Mouse (Mus musculus): ENCODE measurements at regions not wholly inside any gene's neighbourhood (a gene's known extent, or its start where the extent isn't known, plus 50 kb on each side); places are given as distances from the start of the nearest gene placed in this dataset.
A peak's percentile ranks its signal among the peaks of the same experiment; 100 is the strongest.

- no peak for TF ChIP-seq CTCF (IDR thresholded peaks at IDR 0.05; ENCODE audit: low read depth)
- Histone ChIP-seq H3K4me3 (ENCODE audit: low read depth, low read length) (no peak overlapping the region), H3K27ac (ENCODE audit: low read depth) (no peak overlapping the region), H3K9me3 (ENCODE audit: low read depth, low read length) (no peaks in the 10 kb centered on the region), H3K36me3 (ENCODE audit: insufficient read depth) (no peaks in the 10 kb centered on the region), H3K9ac (no peak overlapping the region), H3K4me2 (no peak overlapping the region), H3K27me3 (ENCODE audit: insufficient read depth, low read length) (no peaks in the 10 kb centered on the region), H3K4me1 (ENCODE audit: insufficient read depth) (no peaks in the 10 kb centered on the region)
- DNase-seq (peak; percentile 48), ATAC-seq (ENCODE audit: insufficient read depth) (no peak)
- WGBS = 48% methylated on average over 4 of the region's 4 CpGs
Measured at GRCm38 (mm10) chr4:64546386-64546785, 499.6 kb upstream of the Tnc start.

- no peak overlapping the region for H3K4me3 ChIP-seq (ENCODE audit: low read depth, low read length)
- 88% methylated on average over 1 of the region's 1 CpGs for WGBS
Measured at GRCm38 (mm10) chr4:64562511-64562910, 515.7 kb upstream of the Tnc start.

GRCm38 (mm10) chr4:64563996-64564395 lies 517.2 kb upstream of the Tnc start:
- 70% methylated on average over 3 of the region's 3 CpGs for WGBS
- no peak for TF ChIP-seq CTCF (IDR thresholded peaks at IDR 0.05; ENCODE audit: low read depth)
- ATAC-seq (ENCODE audit: insufficient read depth) = no peak

More at GRCm38 (mm10) chr4:64562511-64562910, 515.7 kb upstream of the Tnc start:
- no peak overlapping the region for H3K4me2 ChIP-seq
- TF ChIP-seq CTCF (IDR thresholded peaks at IDR 0.05; ENCODE audit: low read depth) = no peak
- no peaks in the 10 kb centered on the region for H3K27me3 ChIP-seq (ENCODE audit: insufficient read depth, low read length)
- no peaks in the 10 kb centered on the region for H3K9me3 ChIP-seq (ENCODE audit: low read depth, low read length)
- H3K4me1 ChIP-seq (ENCODE audit: insufficient read depth) = no peaks in the 10 kb centered on the region
- ATAC-seq (ENCODE audit: insufficient read depth) (no peak), DNase-seq (no peak)
- H3K27ac ChIP-seq (ENCODE audit: low read depth) = no peak overlapping the region
- H3K36me3 ChIP-seq (ENCODE audit: insufficient read depth) = no peaks in the 10 kb centered on the region
- no peak overlapping the region for H3K9ac ChIP-seq

GRCm38 (mm10) chr4:64570666-64571065 lies 523.9 kb upstream of the Tnc start:
- no peak overlapping the region for H3K4me3 ChIP-seq (ENCODE audit: low read depth, low read length)
- H3K4me2 ChIP-seq = no peak overlapping the region
- DNase-seq (no peak), ATAC-seq (ENCODE audit: insufficient read depth) (no peak)
- TF ChIP-seq CTCF (IDR thresholded peaks at IDR 0.05; ENCODE audit: low read depth) = no peak
- H3K4me1 ChIP-seq (ENCODE audit: insufficient read depth) = no peaks in the 10 kb centered on the region
- H3K9me3 ChIP-seq (ENCODE audit: low read depth, low read length) = no peaks in the 10 kb centered on the region
- no peak overlapping the region for H3K9ac ChIP-seq
- no peaks in the 10 kb centered on the region for H3K36me3 ChIP-seq (ENCODE audit: insufficient read depth)
- no peaks in the 10 kb centered on the region for H3K27me3 ChIP-seq (ENCODE audit: insufficient read depth, low read length)
- H3K27ac ChIP-seq (ENCODE audit: low read depth) = no peak overlapping the region
- WGBS = 56% methylated on average over 1 of the region's 1 CpGs

More at GRCm38 (mm10) chr4:64563996-64564395, 517.2 kb upstream of the Tnc start:
- Histone ChIP-seq H3K36me3 (ENCODE audit: insufficient read depth) (no peaks in the 10 kb centered on the region), H3K4me1 (ENCODE audit: insufficient read depth) (no peaks in the 10 kb centered on the region), H3K4me3 (ENCODE audit: low read depth, low read length) (no peak overlapping the region), H3K9ac (no peak overlapping the region), H3K9me3 (ENCODE audit: low read depth, low read length) (no peaks in the 10 kb centered on the region), H3K27ac (ENCODE audit: low read depth) (no peak overlapping the region), H3K27me3 (ENCODE audit: insufficient read depth, low read length) (no peaks in the 10 kb centered on the region), H3K4me2 (no peak overlapping the region)
- DNase-seq = no peak

- no peak overlapping the region for H3K9ac ChIP-seq
- no peaks in the 10 kb centered on the region for H3K36me3 ChIP-seq (ENCODE audit: insufficient read depth)
- H3K27me3 ChIP-seq (ENCODE audit: insufficient read depth, low read length) = no peaks in the 10 kb centered on the region
- no peak for DNase-seq
- H3K4me3 ChIP-seq (ENCODE audit: low read depth, low read length) = no peak overlapping the region
- H3K4me2 ChIP-seq = no peak overlapping the region
- no peaks in the 10 kb centered on the region for H3K9me3 ChIP-seq (ENCODE audit: low read depth, low read length)
- H3K27ac ChIP-seq (ENCODE audit: low read depth) = no peak overlapping the region
- no peak for TF ChIP-seq CTCF (IDR thresholded peaks at IDR 0.05; ENCODE audit: low read depth)
- 41% methylated on average over 1 of the region's 1 CpGs for WGBS
- ATAC-seq (ENCODE audit: insufficient read depth) = no peak
- H3K4me1 ChIP-seq (ENCODE audit: insufficient read depth) = no peaks in the 10 kb centered on the region
Measured at GRCm38 (mm10) chr4:64575901-64576300, 529.1 kb upstream of the Tnc start.

GRCm38 (mm10) chr4:64595014-64595599 lies 528.9 kb upstream of the Pappa start:
- H3K9me3 ChIP-seq (ENCODE audit: low read depth, low read length) = no peaks in the 10 kb centered on the region
- H3K27ac ChIP-seq (ENCODE audit: low read depth) = no peak overlapping the region
- DNase-seq = peak; percentile 19
- H3K9ac ChIP-seq = no peak overlapping the region
- H3K36me3 ChIP-seq (ENCODE audit: insufficient read depth) = no peaks in the 10 kb centered on the region
- H3K4me3 ChIP-seq (ENCODE audit: low read depth, low read length) = no peak overlapping the region
- H3K4me1 ChIP-seq (ENCODE audit: insufficient read depth) = no peaks in the 10 kb centered on the region
- no peaks in the 10 kb centered on the region for H3K27me3 ChIP-seq (ENCODE audit: insufficient read depth, low read length)
- no peak overlapping the region for H3K4me2 ChIP-seq
- WGBS = 46% methylated on average over 8 of the region's 8 CpGs
- no peak for TF ChIP-seq CTCF (IDR thresholded peaks at IDR 0.05; ENCODE audit: low read depth)
- no peak; the same call in 1 of the 2 replicates for ATAC-seq (ENCODE audit: insufficient read depth)

GRCm38 (mm10) chr4:64598465-64598864 lies 525.5 kb upstream of the Pappa start:
- TF ChIP-seq CTCF (IDR thresholded peaks at IDR 0.05; ENCODE audit: low read depth) = no peak
- DNase-seq (peak; percentile 69), ATAC-seq (ENCODE audit: insufficient read depth) (peak; percentile 73; the same call in 1 of the 2 replicates)
- Histone ChIP-seq H3K36me3 (ENCODE audit: insufficient read depth) (no peaks in the 10 kb centered on the region), H3K4me3 (ENCODE audit: low read depth, low read length) (no peak overlapping the region), H3K27me3 (ENCODE audit: insufficient read depth, low read length) (no peaks in the 10 kb centered on the region), H3K27ac (ENCODE audit: low read depth) (no peak overlapping the region), H3K9me3 (ENCODE audit: low read depth, low read length) (no peaks in the 10 kb centered on the region), H3K4me1 (ENCODE audit: insufficient read depth) (no peaks in the 10 kb centered on the region), H3K9ac (no peak overlapping the region), H3K4me2 (no peak overlapping the region)
